Mouse (Mus musculus) heart, embryonic 14.5 days (tissue): ENCODE data around the gene Cfap54. TPM values are rescaled to one million over a fixed set of nuclear protein-coding genes. Genes with fewer than 3 reads are reported as not detected.

Source experiments
- ATAC-seq: fragments of 200-750 bp; cut with Nextera tagmentation; 2 replicates; pipeline ENCODE4 v1.8.0; 2017; ENCODE audit warnings: low read depth, moderate TSS enrichment; ENCODE audit not compliant: insufficient number of reproducible peaks, insufficient read depth, low FRiP score
- H3K27ac ChIP-seq, 2 experiments: fragments of 200-500 bp in 1 of 2; fragments of 300-500 bp in 1 of 2; sonication (generic) in 1 of 2; replicated peaks in 1 of 2; 2 replicates each; pipeline ENCODE4 v1.5.1; 2012 to 2014; ENCODE audit warnings: low read depth in 2 of 2, low read length in 2 of 2, control low read depth in 1 of 2, mild to moderate bottlenecking in 1 of 2, mixed read lengths in 1 of 2; ENCODE audit not compliant: control insufficient read depth in 1 of 2, insufficient read depth in 1 of 2
- H3K27me3 ChIP-seq: fragments of 300-500 bp; sonication (generic); 2 replicates; pipeline ENCODE4 v1.6.1; 2014; ENCODE audit warnings: mild to moderate bottlenecking, low read length, control low read depth; ENCODE audit not compliant: control insufficient read depth, insufficient read depth
- H3K36me3 ChIP-seq: fragments of 300-500 bp; sonication (generic); 2 replicates; pipeline ENCODE4 v1.6.1; 2014; ENCODE audit warnings: mild to moderate bottlenecking, control low read depth, low read length, mixed read lengths; ENCODE audit not compliant: control insufficient read depth, insufficient read depth
- H3K4me1 ChIP-seq, 2 experiments: fragments of 200-500 bp in 1 of 2; fragments of 300-500 bp in 1 of 2; sonication (generic) in 1 of 2; 2 replicates each; pipeline ENCODE4 v1.6.1; 2012 to 2014; ENCODE audit warnings: low read length in 2 of 2, control low read depth in 1 of 2, mixed read lengths in 1 of 2; ENCODE audit not compliant: control insufficient read depth in 2 of 2, insufficient read depth in 2 of 2
- H3K4me2 ChIP-seq: fragments of 300-500 bp; sonication (generic); 2 replicates; pipeline ENCODE4 v1.6.1; 2014; ENCODE audit warnings: mild to moderate bottlenecking, low read length
- H3K4me3 ChIP-seq, 2 experiments: fragments of 200-500 bp in 1 of 2; fragments of 300-500 bp in 1 of 2; sonication (generic) in 1 of 2; 2 replicates each; pipeline ENCODE4 v1.5.1; 2012 to 2014; ENCODE audit warnings: low read length in 2 of 2, mild to moderate bottlenecking in 2 of 2, control low read depth in 1 of 2, low read depth in 1 of 2, moderate library complexity in 1 of 2; ENCODE audit not compliant: control insufficient read depth in 1 of 2, insufficient read depth in 1 of 2
- H3K9ac ChIP-seq: fragments of 300-500 bp; sonication (generic); 2 replicates; pipeline ENCODE4 v1.6.1; 2014; ENCODE audit warnings: mild to moderate bottlenecking, low read length
- H3K9me3 ChIP-seq: fragments of 300-500 bp; sonication (generic); 2 replicates; pipeline ENCODE4 v1.6.1; 2016; ENCODE audit warnings: low read length, control low read depth; ENCODE audit not compliant: control insufficient read depth
- WGBS: fragments of 180-500 bp; shearing (Covaris S2); extraction: QIAGEN DNeasy Blood & Tissue Kit; methylation state at CpG from one replicate; pipeline ENCODE4 v1.1.7; 2014; 5-methylcytosine and 5-hydroxymethylcytosine counted together
- polyA plus RNA-seq: library from polyadenylated mRNA; unstranded; fragments of >200 nt; fragmentation: Nextera tagmentation; extraction: Ambion mirVana; gene quantifications from 2 replicates; pipeline ENCODE4 v1.2.1, GENCODE M21; 2014

Cfap54 gene
- polyA plus RNA-seq, 1 experiment from 2014 or later: 0.11 TPM

DNA sequence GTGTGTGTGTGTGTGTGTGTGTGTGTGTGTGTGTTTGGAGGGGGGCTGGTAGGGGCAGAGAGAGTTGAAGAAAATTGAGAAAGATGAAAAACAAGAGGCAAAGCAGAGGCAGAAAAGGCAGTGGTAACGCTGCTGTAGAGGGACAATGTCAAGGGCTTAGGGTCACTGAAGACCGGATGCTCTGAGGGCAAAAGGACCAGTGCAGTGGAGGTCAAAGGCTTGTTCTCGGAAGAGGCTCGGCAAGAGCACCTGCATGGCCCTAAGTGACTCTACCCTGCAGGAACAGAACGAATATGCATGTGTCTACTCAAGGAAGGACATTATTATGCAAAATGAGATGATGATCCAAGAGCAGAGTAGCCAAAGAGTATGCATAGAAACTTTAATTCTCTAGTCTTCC, 264.5 kb downstream of the Cfap54 start:
- Histone ChIP-seq H3K36me3 (no peaks in the 10 kb centered on the region), H3K4me1 (no peaks in the 10 kb centered on the region), H3K4me2 (no peak overlapping the region), H3K9ac (no peak overlapping the region), H3K27me3 (no peaks in the 10 kb centered on the region), H3K4me3 (no peak overlapping the region), H3K9me3 (no peaks in the 10 kb centered on the region), H3K27ac (no peak overlapping the region)
- WGBS: 72% methylated on average over 5 of the region's 5 CpGs
- ATAC-seq: no peak

DNA sequence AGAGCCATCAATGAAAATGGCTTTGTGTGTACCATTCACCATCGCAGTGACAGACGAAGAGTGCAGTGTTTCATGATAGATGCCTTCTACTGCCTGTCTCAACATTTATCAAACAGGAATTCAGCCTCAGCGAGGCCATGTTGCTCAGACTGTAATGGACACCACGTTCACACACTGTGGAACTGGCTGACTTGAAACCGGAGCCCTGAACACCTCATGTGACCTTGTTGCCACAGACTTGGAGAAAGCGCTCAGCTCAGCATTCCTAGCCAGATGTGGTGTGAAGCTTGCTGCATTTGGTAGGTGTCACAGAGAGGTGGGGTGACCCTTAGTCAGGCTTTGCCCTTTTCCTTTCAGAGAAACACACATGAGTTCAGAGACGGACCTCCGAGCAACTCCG, 270.5 kb downstream of the Cfap54 start:
- 82% methylated on average over 9 of the region's 9 CpGs for WGBS
- Histone ChIP-seq H3K9me3 (no peaks in the 10 kb centered on the region), H3K9ac (no peak overlapping the region), H3K27ac (no peak overlapping the region), H3K4me3 (no peak overlapping the region), H3K4me2 (no peak overlapping the region), H3K36me3 (no peaks in the 10 kb centered on the region), H3K27me3 (no peaks in the 10 kb centered on the region), H3K4me1 (no peaks in the 10 kb centered on the region)
- no peak for ATAC-seq

DNA sequence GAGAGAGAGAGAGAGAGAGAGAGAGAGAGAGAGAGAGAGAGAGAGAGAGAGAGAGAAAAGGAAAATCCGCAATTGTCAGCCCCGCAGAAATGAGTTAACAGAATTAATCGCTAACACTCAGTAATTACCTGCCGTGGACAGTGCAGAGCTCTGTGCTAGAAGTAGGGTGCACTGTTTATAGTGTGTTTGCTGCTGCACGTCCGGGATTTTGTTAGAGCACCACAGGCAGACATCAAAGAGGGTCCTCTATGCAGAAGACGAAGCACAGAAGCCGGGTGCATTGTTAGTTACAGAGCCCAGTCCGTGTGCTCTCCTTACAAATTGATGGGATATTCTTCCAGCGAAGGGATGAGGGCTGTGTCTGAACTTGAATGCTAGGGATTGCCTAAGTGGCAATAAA, 289.5 kb downstream of the Cfap54 start:
- no peak overlapping the region for H3K4me3 ChIP-seq
- H3K27me3 ChIP-seq: no peaks in the 10 kb centered on the region
- ATAC-seq: no peak
- no peak overlapping the region for H3K9ac ChIP-seq
- no peaks in the 10 kb centered on the region for H3K4me1 ChIP-seq
- no peak overlapping the region for H3K4me2 ChIP-seq
- WGBS: 77% methylated on average over 10 of the region's 10 CpGs
- no peaks in the 10 kb centered on the region for H3K36me3 ChIP-seq
- no peaks in the 10 kb centered on the region for H3K9me3 ChIP-seq
- H3K27ac ChIP-seq: no peak overlapping the region

DNA sequence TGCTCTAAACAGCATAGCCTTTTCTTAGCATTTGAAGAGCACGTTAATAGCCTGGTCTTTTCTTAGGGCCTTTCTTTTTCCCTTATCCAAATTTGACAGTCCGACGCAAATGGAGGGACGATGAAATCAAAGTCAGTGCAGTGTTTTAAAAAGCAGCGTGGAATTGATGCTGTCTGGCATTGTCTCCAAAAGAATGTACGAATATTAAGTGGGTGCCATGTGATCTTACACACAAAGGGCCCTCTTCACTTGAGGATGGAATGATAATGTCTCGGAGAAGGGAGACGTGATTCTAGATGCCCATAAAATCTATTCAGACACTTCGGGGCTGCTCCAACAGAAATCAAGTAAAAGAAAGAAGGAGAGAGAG, 289.9 kb downstream of the Cfap54 start:
- Histone ChIP-seq H3K4me2 (no peak overlapping the region), H3K36me3 (no peaks in the 10 kb centered on the region), H3K9ac (no peak overlapping the region), H3K4me3 (no peak overlapping the region), H3K27ac (no peak overlapping the region), H3K4me1 (no peaks in the 10 kb centered on the region), H3K9me3 (no peaks in the 10 kb centered on the region), H3K27me3 (no peaks in the 10 kb centered on the region)
- WGBS: 57% methylated on average over 9 of the region's 9 CpGs
- no peak for ATAC-seq

DNA sequence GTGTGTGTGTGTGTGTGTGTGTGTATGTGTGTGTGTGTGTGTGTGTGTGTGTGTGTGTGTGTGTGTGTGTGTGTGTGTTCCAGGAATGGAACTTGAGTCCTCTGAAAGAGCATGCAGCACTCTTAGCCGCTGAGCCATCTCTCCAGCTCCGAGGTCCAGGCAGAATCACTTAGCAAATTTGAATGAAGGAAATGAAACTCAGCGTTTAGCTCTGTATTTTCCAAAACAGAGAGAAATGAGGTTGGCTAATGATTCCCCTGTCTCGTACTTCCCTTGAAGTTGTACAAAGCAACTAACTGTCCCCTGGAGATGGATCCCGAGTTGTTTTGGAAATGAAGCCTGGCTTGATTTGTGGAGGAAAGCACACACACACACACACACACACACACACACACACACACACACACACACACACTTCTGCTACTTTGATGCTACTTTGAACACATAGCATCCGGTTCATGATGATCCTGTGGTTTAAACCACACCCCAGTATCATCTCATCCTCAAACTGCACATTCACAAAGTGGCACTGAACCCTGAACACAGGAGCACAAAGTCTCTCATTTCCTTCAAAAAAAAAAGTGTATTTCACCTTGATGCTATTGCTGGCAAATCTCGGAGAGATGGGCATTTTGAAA, 290.4 kb downstream of the Cfap54 start:
- H3K4me3 ChIP-seq: no peak overlapping the region
- H3K27me3 ChIP-seq: no peaks in the 10 kb centered on the region

DNA sequence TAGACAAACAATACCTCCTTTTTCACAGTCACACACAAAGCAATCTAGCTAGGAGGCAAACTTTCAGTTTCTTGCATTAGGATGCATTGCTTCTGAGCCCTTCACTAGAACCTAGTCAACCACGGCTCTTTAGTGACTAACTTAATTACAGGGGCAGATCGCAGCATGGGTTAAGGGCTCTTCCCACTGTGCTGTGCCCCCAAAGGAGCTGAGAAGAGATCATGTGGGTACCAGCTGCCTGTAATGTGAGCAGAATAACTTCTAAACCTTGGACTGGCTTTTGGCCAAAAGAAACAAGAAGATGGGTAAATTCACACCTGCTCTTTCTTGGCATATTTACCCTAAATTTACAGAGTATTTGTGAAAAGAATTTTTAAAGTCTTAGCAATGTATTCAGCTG, 291.2 kb downstream of the Cfap54 start:
- Histone ChIP-seq H3K36me3 (no peaks in the 10 kb centered on the region), H3K9ac (no peak overlapping the region), H3K4me1 (no peaks in the 10 kb centered on the region), H3K9me3 (no peaks in the 10 kb centered on the region), H3K4me3 (no peak overlapping the region), H3K27me3 (no peaks in the 10 kb centered on the region), H3K27ac (no peak overlapping the region), H3K4me2 (no peak overlapping the region)
- 71% methylated on average over 2 of the region's 2 CpGs for WGBS
- no peak for ATAC-seq

More for the DNA sequence above, 290.4 kb downstream of the Cfap54 start:
- Histone ChIP-seq H3K4me1 (no peaks in the 10 kb centered on the region), H3K9ac (no peak overlapping the region), H3K9me3 (no peaks in the 10 kb centered on the region), H3K36me3 (no peaks in the 10 kb centered on the region), H3K4me2 (no peak overlapping the region), H3K27ac (no peak overlapping the region)
- ATAC-seq: no peak
- WGBS: 77% methylated on average over 7 of the region's 7 CpGs

DNA sequence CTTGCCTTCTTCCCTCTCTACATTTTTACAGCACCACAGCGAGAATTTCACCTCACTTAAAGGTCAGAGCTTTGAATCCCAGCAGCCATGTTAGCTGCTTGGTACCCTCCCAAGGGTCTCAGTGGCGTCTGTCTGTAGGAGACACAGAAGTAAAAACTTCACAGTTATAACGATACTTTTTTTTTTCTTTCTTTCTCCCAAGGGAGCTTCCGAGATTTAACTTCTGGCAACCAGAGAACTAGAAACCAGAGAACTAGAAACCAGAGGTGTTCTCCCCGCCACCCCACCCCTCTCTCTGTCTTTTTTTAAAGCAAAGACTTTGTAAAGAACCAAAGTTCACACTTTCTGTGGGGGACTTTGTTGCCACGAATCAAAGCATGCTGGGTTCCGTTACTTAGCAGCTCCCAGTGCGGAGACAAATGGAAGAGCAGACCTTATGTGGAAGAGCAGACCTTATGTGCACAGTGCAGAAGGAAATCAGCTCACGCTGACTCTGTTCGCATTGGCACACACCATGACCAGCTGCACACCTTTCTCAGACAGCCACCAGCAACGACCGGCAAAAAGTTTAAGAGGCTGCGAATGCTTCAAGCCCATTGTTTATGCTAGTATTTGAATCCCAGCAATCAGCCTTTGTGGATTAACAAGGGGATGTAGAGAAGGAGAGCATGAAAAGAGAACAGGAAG, 292.9 kb downstream of the Cfap54 start:
- no peak overlapping the region for H3K9ac ChIP-seq
- 0 out of 2 replicates have a peak overlapping the region, but pooled peaks have one; percentile 27 for H3K4me2 ChIP-seq
- H3K4me1 ChIP-seq: no peaks in the 10 kb centered on the region
- WGBS: 49% methylated on average over 13 of the region's 13 CpGs
- no peak overlapping the region for H3K4me3 ChIP-seq
- no peak overlapping the region for H3K27ac ChIP-seq
- no peaks in the 10 kb centered on the region for H3K36me3 ChIP-seq
- no peaks in the 10 kb centered on the region for H3K27me3 ChIP-seq
- no peak for ATAC-seq
- no peaks in the 10 kb centered on the region for H3K9me3 ChIP-seq

DNA sequence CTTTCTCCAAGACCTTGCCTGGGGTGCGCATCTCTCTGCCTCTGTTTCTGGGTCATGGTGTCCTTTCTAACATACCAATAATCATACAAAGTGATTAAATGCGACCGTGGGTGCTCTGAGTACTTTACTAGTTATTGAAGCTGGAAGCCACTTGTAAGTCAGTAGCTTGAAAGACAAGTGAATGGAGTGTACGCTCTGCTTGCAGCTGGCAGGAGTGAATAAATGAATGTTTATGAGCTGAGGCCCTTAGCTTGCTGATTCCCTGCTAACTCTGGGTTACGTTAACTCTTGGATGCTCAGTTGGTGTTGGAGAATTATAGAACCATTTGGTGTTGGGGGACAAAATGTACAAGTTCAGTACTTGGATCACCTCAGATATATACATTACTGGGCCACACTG, 298.7 kb downstream of the Cfap54 start:
- Histone ChIP-seq H3K9me3 (no peaks in the 10 kb centered on the region), H3K36me3 (no peaks in the 10 kb centered on the region), H3K4me2 (no peak overlapping the region), H3K4me3 (no peak overlapping the region), H3K9ac (no peak overlapping the region), H3K27me3 (no peaks in the 10 kb centered on the region), H3K4me1 (no peaks in the 10 kb centered on the region), H3K27ac (no peak overlapping the region)
- WGBS: 87% methylated on average over 5 of the region's 5 CpGs
- no peak for ATAC-seq
